Mouse (Mus musculus): ENCODE results near the gene Slc35f2. TPM values are rescaled to one million over a fixed set of nuclear protein-coding genes. Genes with fewer than 3 reads are reported as not detected.

The Slc35f2 gene
- total RNA-seq (2021): not detected
- long read RNA-seq, experiment 1: 0 reads
- long read RNA-seq, experiment 2: 0 reads

- intact Hi-C loops (cut with DNase I): no loop called here
- no peak for DNase-seq
These were observed at the start of gene Slc35f2 for GRCm38 (mm10) chr9:53771344-53772021. Gene Slc35f2 (plus strand): TSS chr9:53771538.

- intact Hi-C loops (cut with DNase I): no loop called here
- DNase-seq: no peak
These were observed 30.4 kb upstream of the Slc35f2 start for GRCm38 (mm10) chr9:53740829-53741404.

DNA sequence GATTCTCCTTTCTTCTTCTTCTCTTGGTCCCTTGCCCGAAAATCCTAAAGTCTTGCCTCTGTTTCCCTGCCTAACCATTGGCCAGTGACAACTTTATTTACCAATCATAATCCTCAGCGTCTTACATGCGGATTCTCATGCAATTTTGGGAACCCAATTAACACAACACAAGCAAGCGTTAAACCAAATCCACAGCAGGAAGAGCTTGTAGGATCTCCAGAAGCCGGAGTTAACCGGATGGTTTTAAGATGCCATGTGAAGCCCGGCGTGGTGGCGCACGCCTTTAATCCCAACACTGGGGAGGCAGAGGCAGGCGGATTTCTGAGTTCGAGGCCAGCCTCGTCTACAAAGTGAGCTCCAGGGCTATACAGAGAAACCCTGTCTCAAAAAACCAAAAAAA is 20.9 kb upstream of the Slc35f2 start:
- DNase-seq: no peak
- intact Hi-C loops (cut with DNase I): no loop called here

DNA sequence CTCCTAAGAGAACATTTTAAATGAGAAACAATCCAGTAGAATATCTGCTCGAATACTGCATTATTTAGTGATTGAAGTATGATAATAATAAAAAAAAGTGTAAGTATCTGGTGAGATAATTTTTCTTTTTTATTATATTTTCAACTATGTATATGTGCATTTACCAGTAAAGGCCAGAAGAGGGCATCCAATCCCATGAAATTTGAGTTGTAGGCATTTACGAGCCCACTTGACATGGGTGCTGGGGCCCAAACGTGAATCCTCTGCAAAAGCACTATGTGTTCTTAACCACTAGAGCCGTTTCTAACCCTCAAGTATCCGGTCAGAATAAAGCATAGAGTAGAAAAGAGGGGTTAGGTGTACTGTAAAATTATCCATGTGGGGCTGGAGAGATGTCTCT is 20.4 kb upstream of the Slc35f2 start:
- no peak for DNase-seq
- intact Hi-C loops (cut with DNase I): no loop called here

DNA sequence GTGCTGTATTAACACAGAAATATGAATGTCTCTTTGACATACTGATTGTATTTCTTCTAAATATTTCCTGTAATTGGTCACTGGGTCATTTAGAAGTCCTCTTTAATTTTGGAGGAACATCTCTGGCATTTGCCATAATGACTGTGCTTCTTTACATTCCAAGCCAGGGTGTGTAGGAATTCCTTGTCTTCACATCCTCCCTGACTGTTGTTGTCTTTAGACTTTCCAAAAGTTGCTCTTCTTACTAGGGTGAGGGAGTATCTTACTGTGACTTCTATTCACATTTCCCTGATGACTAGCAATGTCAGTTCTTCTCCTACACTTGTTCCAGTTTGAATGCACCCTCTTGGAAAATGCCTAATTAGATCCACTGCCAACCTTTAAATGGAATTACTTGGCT is 16.5 kb upstream of the Slc35f2 start:
- intact Hi-C loops (cut with DNase I): no loop called here
- DNase-seq: no peak

DNA sequence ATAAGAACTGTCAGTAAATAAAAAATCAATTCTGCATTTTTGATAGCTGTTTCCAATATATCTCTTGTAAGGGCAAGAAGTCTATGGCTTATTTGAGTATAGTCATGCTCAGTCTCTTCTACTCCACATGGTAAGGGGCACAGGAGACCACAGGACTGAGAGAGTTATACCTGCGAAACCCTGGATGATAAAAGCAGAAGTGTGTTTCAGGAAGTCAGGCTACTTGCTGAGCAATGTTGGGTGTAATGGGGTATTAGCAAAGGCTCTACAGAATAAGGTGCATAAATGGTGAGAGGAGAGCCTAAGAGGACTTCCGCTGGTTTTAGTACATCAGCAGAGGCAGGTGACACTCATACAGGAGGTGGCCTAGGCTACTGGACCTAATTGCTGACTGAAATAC is 13.2 kb upstream of the Slc35f2 start:
- intact Hi-C loops (cut with DNase I): no loop called here
- no peak for DNase-seq

- no peak for DNase-seq
- intact Hi-C loops (cut with DNase I): no loop called here
These were observed 6.6 kb upstream of the Slc35f2 start for GRCm38 (mm10) chr9:53764697-53765096.

DNA sequence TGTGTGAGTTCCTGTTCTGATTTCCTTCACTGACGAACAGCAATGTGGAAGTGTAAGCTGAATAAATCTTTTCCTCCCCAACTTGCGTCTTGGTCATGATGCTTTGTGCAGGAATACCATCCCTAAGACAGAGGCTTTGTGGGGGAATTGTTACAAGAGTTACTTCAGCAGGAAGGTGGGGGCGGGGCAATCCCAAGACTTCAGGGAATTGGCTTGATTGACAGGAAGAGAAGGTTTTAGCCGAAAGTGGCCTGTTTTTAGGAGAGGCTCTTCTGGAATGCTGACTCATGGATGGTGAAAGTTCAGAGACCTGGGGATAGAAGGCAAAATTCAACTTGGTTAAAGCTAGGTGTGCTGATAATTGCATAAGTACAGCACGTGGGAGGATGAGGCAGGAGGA is 2.9 kb upstream of the Slc35f2 start:
- intact Hi-C loops (cut with DNase I): no loop called here
- no peak for DNase-seq

GRCm38 (mm10) chr9:53770771-53771343 is 481 bp upstream of the Slc35f2 start:
- intact Hi-C loops (cut with DNase I): no loop called here
- no peak for DNase-seq

DNA sequence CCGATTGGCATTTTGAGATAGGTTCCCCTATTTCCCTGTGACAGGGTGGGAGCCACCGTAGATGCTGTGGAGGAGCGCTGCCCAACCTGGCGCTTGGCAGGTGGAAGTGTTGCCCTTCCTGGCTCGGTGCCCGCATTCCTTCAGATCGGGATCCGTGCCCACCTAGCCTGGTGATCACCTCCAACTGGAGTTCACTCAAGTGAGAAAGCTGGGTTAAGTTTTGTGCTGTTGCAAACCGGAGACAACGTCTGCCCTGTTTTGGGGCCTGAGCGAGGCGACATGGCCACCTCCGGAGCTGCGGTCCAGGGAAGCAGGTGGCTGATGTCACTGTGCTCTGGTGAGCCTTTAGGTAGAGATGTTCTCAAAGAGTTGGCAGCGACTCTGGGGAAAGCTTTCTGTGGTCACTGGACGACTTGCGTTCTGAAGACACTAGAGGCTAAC is 803 bp downstream of the Slc35f2 start:
- DNase-seq: no peak
- intact Hi-C loops (cut with DNase I): no loop called here

GRCm38 (mm10) chr9:53775511-53775910 is 4.2 kb downstream of the Slc35f2 start:
- no peak for DNase-seq
- intact Hi-C loops (cut with DNase I): no loop called here

- intact Hi-C loops (cut with DNase I): no loop called here
- DNase-seq: no peak
These were observed 15.4 kb downstream of the Slc35f2 start for GRCm38 (mm10) chr9:53786561-53787407.

DNA sequence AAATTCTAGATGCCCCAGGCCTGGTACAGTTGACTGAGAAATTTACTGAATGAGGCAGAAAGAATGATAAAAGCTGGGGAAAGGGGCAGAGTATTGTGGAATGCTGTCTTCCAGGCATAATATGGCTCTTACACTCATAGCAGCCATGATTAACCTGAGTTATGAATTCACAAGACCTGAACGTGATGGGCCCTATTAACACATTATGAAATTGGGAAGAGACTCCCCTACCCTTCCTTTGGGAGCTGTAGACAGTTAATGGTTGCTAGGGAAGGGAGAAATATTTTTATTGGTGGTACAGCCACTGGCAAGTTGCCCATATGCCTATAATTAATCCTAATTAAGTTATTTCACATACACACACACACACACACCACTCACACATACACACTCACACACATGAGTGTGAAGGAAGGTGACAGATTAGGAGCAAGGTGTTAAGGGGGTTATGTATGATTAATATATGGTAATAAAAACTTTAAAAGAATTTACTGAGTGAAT is 22.5 kb downstream of the Slc35f2 start:
- intact Hi-C loops (cut with DNase I): no loop called here
- DNase-seq: no peak

DNA sequence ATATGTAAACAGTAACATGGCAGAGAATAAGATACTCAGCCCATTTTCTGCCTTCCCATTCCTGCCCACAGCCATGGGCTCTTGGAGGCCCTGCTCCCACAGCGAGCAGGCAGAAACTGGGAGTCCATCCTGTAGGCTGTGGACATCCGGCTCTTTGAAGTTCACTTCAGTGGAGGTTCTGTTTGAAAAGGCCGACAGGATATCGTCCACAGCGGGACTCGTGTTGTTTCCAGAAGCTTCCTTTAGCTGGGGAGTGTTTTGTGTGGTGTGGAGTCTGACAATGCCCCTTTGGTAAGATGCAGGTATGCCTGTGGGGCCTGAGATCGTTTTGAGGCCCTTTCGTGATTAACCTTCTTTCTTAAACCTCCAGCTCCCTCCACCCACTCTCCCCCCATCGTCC is 23.2 kb downstream of the Slc35f2 start:
- intact Hi-C loops (cut with DNase I): no loop called here
- DNase-seq: no peak

GRCm38 (mm10) chr9:53795351-53795750 is 24.0 kb downstream of the Slc35f2 start:
- no peak for DNase-seq
- intact Hi-C loops (cut with DNase I): no loop called here

GRCm38 (mm10) chr9:53796386-53796785 is 25.0 kb downstream of the Slc35f2 start:
- intact Hi-C loops (cut with DNase I): no loop called here

DNA sequence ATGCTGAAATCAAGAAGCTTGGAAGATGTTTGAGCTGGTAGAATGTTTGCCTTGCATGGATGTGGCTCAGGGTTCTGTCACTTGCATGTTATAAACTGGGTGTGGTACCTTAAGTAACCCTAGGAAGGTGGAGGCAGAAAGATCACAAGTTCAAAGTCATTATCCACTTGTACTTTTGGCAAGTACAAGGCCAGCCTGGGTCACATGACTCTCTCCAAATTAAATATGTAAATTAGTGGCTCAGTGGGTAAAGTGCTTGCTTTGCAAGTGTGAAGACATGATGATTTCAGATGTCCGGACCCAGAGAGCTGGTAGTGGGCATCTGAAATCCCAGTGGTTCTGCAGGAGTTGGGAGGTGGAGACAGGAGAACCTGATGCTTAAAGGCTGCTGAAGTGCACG is 25.8 kb downstream of the Slc35f2 start:
- intact Hi-C loops (cut with DNase I): no loop called here
- DNase-seq: no peak

More at GRCm38 (mm10) chr9:53796386-53796785, 25.0 kb downstream of the Slc35f2 start:
- DNase-seq: no peak

GRCm38 (mm10) chr9:53802921-53803320 is 31.6 kb downstream of the Slc35f2 start:
- no peak for DNase-seq
- intact Hi-C loops (cut with DNase I): no loop called here

DNA sequence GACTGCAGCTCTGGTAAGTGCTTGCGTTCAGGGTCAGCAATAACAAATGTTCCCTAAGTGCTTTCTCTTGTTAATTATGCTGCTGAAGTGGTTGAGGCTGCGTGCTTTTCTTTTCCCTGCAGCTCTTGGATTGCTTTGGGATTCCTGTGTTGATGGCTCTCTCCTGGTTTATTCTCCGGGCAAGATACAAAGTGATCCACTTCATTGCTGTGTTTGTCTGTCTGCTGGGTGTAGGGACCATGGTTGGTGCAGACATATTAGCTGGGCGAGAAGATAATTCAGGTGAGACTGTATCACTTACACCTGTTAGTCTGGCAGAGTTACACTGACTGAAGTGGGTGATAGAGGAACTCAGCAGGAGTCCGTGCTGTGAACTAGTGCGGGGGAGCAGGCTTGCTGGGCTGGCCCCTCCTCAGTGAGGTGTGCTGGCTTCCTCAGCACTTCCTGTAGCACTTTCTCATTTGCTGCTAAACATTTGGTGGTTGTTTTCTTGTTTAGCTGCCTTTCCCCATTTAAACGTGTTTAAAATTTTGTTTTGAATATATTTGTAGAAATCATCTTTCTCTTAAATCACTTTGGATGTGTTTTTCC is 35.3 kb downstream of the Slc35f2 start:
- DNase-seq: no peak
- intact Hi-C loops (cut with DNase I): no loop called here

GRCm38 (mm10) chr9:53813418-53813817 is 42.1 kb downstream of the Slc35f2 start:
- DNase-seq: no peak
- intact Hi-C loops (cut with DNase I): no loop called here

- intact Hi-C loops (cut with DNase I): no loop called here
- no peak for DNase-seq
These were observed 47.4 kb downstream of the Slc35f2 start for GRCm38 (mm10) chr9:53818760-53819159.

All from gastrocnemius, postnatal 36 days (tissue).